9 mouse cellular contexts compared by ENCODE assay signal in genomic region chr2:158258005-158258418, GRCm38 (mm10). TPM values are rescaled to one million over a fixed set of nuclear protein-coding genes. Genes with fewer than 3 reads are reported as not detected.
DNase-seq lines count a peak whose midpoint lies in the region; ATAC-seq and TF ChIP-seq lines count a peak whose summit lies in the region.
"Had no signal": no experiment of that assay in that cellular context is flagged by ENCODE, and none has a peak within 500 bp of the region (broad histone marks: within the 10 kb centered on the region; RNA-seq: fewer than 3 reads in every experiment).

Gene Bpi (plus strand): TSS chr2:158258094.

- no peaks in the 10 kb centered on the region for H3K9me3 ChIP-seq in heart, embryonic 15.5 days (replicated peaks)
- H3K9me3 ChIP-seq in liver, embryonic 12.5 days (replicated peaks) = no peaks in the 10 kb centered on the region

- peak within 1 kb of the TSS; percentile 32; the same call in 1 of the 2 replicates for H3K4me2 ChIP-seq in heart, embryonic 15.5 days
- peak within 1 kb of the TSS; percentile 19; the same call in 1 of the 2 replicates for H3K4me2 ChIP-seq in liver, embryonic 12.5 days

- no peak for DNase-seq in heart, adult 2 months
- DNase-seq in 416B (ENCODE audit: low read depth) = peak; percentile 69
- peak; percentile 25 for DNase-seq in c-Kit-positive CD71-negative TER-119-negative erythroid progenitor cells, embryonic 14.5 days (ENCODE audit: low read depth)
- no peak for DNase-seq in embryo, embryonic 10 days (ENCODE audit: low spot score)
- no peak for DNase-seq in layer of hippocampus, adult 8-10 months (ENCODE audit: low spot score in 2 of 2)

- no peaks in the 10 kb centered on the region for H3K36me3 ChIP-seq in heart, embryonic 15.5 days
- H3K36me3 ChIP-seq in heart, adult 2 months (ENCODE audit: control insufficient read depth, insufficient read depth, low read length) = no peaks in the 10 kb centered on the region
- no peaks in the 10 kb centered on the region for H3K36me3 ChIP-seq in liver, embryonic 12.5 days

- 0 out of 2 replicates have a peak, but pooled peaks cover 9% of the 10 kb centered on the region for H3K27me3 ChIP-seq in heart, embryonic 15.5 days
- H3K27me3 ChIP-seq in heart, adult 2 months (ENCODE audit: control insufficient read depth, insufficient read depth, low read length) = no peaks in the 10 kb centered on the region
- peaks cover 28% of the 10 kb centered on the region for H3K27me3 ChIP-seq in liver, embryonic 12.5 days (replicated peaks)

- TF ChIP-seq EP300 in heart, adult 2 months (IDR thresholded peaks at IDR 0.05; ENCODE audit: insufficient read depth, low read depth, low read length) = no peak

- ATAC-seq in heart, embryonic 15.5 days (replicated peaks; ENCODE audit: insufficient number of reproducible peaks, insufficient read depth, low FRiP score, low read depth) = no peak
- peak; percentile 35; the same call in 1 of the 2 replicates for ATAC-seq in liver, embryonic 12.5 days
- ATAC-seq in erythroblast, adult 5-6 weeks (replicated peaks; ENCODE audit: low FRiP score, poor library complexity, severe bottlenecking) = no peak

- TF ChIP-seq CTCF in heart, adult 2 months (IDR thresholded peaks at IDR 0.05) = no peak

- no peaks in the 10 kb centered on the region for H3K79me2 ChIP-seq in heart, adult 2 months (replicated peaks; ENCODE audit: control insufficient read depth, insufficient read depth, low read length)

- H3K4me3 ChIP-seq in heart, embryonic 15.5 days = no peak within 1 kb of the TSS
- H3K4me3 ChIP-seq in heart, adult 2 months = no peak within 1 kb of the TSS
- H3K4me3 ChIP-seq in liver, embryonic 12.5 days = no peak within 1 kb of the TSS

- WGBS in heart, embryonic 15.5 days = 54% methylated on average over 18 of the region's 18 CpGs
- 70% methylated on average over 18 of the region's 18 CpGs for WGBS in heart, adult 2 months
- 25% methylated on average over 18 of the region's 18 CpGs for WGBS in liver, embryonic 12.5 days (ENCODE audit: insufficient replicate concordance)

- no peaks in the 10 kb centered on the region; the same call in 1 of the 2 replicates for H3K4me1 ChIP-seq in heart, embryonic 15.5 days (replicated peaks)
- 0 out of 2 replicates have a peak, but pooled peaks cover 1% of the 10 kb centered on the region for H3K4me1 ChIP-seq in heart, adult 2 months (ENCODE audit: control insufficient read depth, insufficient read depth, low read length)
- H3K4me1 ChIP-seq in liver, embryonic 12.5 days = peaks cover 9% of the 10 kb centered on the region; the same call in 1 of the 2 replicates

- no peak within 1 kb of the TSS for H3K27ac ChIP-seq in heart, embryonic 15.5 days
- H3K27ac ChIP-seq in heart, adult 2 months = no peak within 1 kb of the TSS; the same call in 1 of the 2 replicates
- no peak within 1 kb of the TSS for H3K27ac ChIP-seq in liver, embryonic 12.5 days

- TF ChIP-seq POLR2A in heart, adult 2 months (IDR thresholded peaks at IDR 0.05; ENCODE audit: insufficient read depth, low read depth, low read length) = no peak

- no peak within 1 kb of the TSS for H3K9ac ChIP-seq in heart, embryonic 15.5 days
- H3K9ac ChIP-seq in heart, adult 2 months (ENCODE audit: low read depth, low read length) = no peak within 1 kb of the TSS
- H3K9ac ChIP-seq in liver, embryonic 12.5 days = no peak within 1 kb of the TSS

- intact Hi-C loops in heart, adult 2 months (cut with DNase I) = loop anchor here (2.0 kb wide), 1 partner anchor 49 kb away; no protein-coding TSS in a partner anchor

RNA-seq across cellular contexts. Expression of gene Bpi, which starts in this region (rescaled TPM):
- not detected in 2 replicates for polyA plus RNA-seq in heart, embryonic 15.5 days (2015; fragmentation: Nextera tagmentation; extraction: Ambion mirVana)
- total RNA-seq in heart, adult 2 months (2021) = under 1 TPM in 1 of 2 experiments, not detected in 1; 0.13 TPM
- polyA plus RNA-seq in heart, adult 2 months (2012; rRNA removed) = not detected in 2 replicates
- not detected in 2 replicates for polyA plus RNA-seq in liver, embryonic 12.5 days (2016; fragmentation: Nextera tagmentation; extraction: Ambion mirVana)
- total RNA-seq in layer of hippocampus, adult 8-10 months (2022) = not detected
- total RNA-seq in erythroblast, adult 5-6 weeks (2015; ENCODE audit: low replicate concordance) = not detected in 2 replicates
- total RNA-seq in erythroblast, adult 5-6 weeks (2017; ENCODE audit: low replicate concordance) = not detected in 2 replicates
- total RNA-seq: gastrocnemius, adult 18-20 months had no signal

Comparison
In these comparisons a context has a peak if more than half of its experiments do, and no peak if none do; other contexts are left out.
1. Peak in ATAC-seq and H3K4me2 ChIP-seq in liver, embryonic 12.5 days; RNA of the gene not detected or under 1 TPM.
2. DNase-seq: peak in 416B (single experiment) and c-Kit-positive CD71-negative TER-119-negative erythroid progenitor cells, embryonic 14.5 days (single experiment); none in heart, adult 2 months (0 of 2), embryo, embryonic 10 days (single experiment) and layer of hippocampus, adult 8-10 months (0 of 2).